Mouse (Mus musculus): ENCODE measurements around the gene Ranbp17.

DNA sequence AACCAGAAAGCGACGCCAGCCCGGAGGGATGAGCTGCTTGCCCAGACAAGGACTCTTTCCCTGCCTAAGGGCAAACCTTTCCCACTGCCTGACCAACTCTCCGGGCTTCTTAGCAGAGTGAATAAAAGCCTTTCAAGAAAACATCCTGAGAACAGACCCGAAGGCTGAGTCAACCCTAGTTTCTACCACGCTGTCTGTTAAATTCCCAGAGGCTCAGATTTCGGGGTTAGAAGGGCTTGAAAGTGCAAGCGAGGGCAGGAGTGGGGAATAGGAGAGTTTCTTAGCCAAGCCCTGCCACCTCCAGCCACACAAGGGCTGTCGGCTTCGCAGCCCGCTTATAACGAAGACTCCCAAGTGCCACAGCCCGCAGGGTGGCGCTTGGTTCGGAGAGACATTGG is 314.4 kb downstream of the Ranbp17 start:
- no peak for TF ChIP-seq SMC3 (IDR thresholded peaks at IDR 0.05; ENCODE audit: low read depth, low read length)
- TF ChIP-seq CTCF (conservative IDR thresholded peaks at IDR 0.05 in 1 of 2, IDR thresholded peaks at IDR 0.05 in 1 of 2; ENCODE audit: low read depth in 2 of 2, low read length in 2 of 2): no peak
- no peak for TF ChIP-seq POLR2A (IDR thresholded peaks at IDR 0.05; ENCODE audit: low read depth, low read length)
- TF ChIP-seq RAD21 (IDR thresholded peaks at IDR 0.05; ENCODE audit: low read depth, low read length): no peak
- no peak for TF ChIP-seq MAFK (IDR thresholded peaks at IDR 0.05; ENCODE audit: insufficient replicate concordance, low read length)
- no peak for TF ChIP-seq RCOR1 (conservative IDR thresholded peaks at IDR 0.05; ENCODE audit: low read depth, low read length)
- no peak for TF ChIP-seq ZMIZ1 (IDR thresholded peaks at IDR 0.05; ENCODE audit: low read depth, low read length)
- TF ChIP-seq USF2 (conservative IDR thresholded peaks at IDR 0.05; ENCODE audit: low read depth, low read length): no peak
- TF ChIP-seq ETS1 (conservative IDR thresholded peaks at IDR 0.05; ENCODE audit: low read depth, low read length): no peak
